Mouse (Mus musculus): ENCODE results near the gene Otub2. TPM values are rescaled to one million over a fixed set of nuclear protein-coding genes. Genes with fewer than 3 reads are reported as not detected.

Otub2 gene
- 347 TPM for polyA plus RNA-seq (2014; fragmentation: Illumina TruSeq; extraction: RNeasy Lipid Tissue Mini Kit (QIAGEN cat#74804); ENCODE audit: low read depth, low replicate concordance)

DNA sequence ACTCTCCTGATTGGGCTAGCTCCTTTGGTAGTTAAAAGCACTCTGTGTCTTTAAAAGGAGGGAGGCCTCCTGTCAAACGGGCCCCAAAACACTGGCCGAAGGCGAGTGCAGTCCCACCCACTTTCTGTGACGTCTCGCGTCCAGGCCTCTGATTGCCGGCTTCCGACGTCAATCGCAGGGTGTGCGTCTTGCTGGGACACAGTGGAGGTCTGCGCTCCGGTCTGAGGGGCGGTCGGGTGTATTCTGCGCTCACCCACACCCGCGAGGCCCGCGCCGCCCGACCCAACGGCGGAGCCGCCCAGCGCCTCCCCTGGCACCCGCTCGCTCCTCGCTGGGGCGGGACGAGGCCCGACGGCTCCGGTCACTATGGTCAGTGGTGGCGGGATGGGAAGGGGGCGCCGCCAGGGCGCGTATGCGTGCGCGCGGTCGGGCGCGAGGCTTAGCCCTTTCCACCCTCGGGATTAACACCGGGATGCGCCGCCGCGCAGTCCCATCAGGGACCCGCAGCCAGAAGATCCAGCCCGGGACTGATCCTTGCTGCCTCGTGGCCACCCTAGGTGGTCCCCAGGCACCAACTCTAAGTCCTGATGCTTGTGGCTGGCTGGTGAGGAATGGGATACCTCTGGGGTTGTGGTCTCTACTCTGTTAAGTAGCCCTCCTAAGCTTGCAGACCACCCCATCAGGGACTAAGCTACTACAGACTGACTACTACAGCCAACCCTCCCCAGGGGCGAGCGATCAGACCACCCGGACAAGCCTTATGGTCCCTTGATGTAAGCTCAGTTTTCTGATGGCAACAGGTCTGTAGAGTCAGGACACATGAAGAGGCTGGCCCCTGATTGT lies at the start of gene Otub2:
Gene Otub2 (plus strand): TSS at position 178 of the 843 bp plus-strand sequence.

DNA sequence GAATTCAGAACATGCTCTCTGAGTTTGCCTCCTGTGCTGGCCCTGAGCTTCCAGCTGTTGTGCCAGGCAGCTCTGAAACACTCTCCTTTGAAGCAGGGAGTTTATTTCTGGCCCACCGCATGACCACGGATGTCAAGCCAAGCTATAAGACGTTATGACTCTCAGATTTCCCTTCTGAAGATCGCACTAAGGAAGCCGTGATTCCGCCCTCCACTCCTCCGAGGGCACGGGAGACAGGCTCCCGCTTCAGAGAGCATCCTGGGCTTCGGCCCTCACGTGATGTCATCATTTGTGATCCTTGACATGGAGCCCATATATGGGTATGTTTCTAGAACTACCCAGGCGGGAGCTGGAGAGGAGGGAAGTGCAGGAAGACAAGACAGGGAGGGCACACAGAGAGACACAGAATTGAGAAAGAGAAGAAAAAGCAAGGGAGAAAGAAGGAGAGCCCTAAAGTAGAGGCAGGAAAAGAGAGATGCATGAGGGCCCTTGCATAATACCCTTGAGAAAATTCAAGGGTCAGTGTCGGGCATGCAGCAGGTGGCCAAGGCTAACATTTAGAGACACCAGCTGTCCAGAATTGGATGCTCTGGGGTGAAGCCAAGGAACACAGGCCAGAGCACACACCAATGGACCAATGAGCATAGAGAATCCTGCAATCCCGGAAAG lies 32.6 kb upstream of the Otub2 start, which contains the start of gene Asb2:
Gene Asb2 (minus strand): TSS at position 256 of the 669 bp plus-strand sequence.

DNA sequence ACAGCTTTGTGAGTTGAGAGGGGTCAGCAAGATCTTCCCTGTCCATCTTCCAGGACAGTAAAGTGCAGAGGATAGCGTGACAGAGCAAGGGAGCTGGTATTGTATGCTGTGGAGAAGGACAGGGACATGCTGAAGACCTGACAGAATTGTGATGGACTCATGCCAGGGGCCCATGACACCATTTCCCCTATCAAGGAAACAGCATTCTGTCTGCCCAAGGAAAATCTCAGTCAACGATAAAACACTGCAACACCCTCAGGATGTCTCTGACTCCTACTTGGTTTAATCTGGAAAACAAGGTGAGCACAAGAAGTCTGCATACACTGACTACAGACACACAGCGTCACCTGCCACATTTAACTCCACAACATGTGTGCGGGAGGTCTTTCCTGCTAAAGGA lies 19.2 kb downstream of the Otub2 start, which contains the start of gene 9330161L09Rik:
Gene 9330161L09Rik (minus strand): TSS at position 101 of the 400 bp plus-strand sequence.

GRCm38 (mm10) chr12:103425729-103426470 lies 37.4 kb downstream of the Otub2 start, which contains the start of gene Ddx24:
TSS of gene Ddx24 (minus strand) at chr12:103425830.

DNA sequence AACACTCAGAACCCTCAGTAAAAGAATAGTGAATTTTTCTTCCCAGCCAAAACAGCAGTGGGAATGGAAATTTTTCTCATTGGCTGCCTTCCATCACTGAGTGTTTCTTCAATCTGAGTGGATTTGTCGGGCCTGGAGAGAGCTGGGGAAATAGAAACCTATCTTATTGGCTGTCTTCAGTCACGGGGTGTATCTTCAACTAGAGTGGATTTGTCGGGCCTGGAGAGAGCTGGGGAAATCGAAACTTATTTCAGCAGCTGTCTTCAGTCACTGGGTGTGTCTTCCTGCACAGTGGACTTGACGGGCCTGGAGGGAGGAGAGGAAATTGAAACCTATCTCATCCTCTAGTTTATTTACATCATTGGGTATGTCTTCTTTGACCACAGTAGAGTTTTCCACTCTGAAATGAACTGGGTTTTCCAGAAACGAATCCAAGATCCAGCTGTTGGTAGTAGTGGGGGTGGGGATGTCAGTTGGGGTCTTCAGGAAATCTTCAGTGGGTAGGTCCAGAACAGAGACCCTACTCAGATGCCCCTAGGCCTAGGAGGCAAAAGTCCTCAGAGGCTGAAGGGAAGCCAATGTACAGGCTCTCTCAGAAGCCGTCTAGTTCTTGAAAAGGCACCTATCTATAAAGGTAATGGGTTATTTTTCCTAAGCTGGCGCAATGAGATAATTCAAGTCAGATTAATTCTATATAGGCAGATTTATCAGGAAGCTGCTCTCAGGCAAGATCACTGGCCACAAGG lies 45.7 kb downstream of the Otub2 start, which contains the start of gene Ifi27:
Gene Ifi27 (plus strand): TSS at position 226 of the 746 bp plus-strand sequence.

DNA sequence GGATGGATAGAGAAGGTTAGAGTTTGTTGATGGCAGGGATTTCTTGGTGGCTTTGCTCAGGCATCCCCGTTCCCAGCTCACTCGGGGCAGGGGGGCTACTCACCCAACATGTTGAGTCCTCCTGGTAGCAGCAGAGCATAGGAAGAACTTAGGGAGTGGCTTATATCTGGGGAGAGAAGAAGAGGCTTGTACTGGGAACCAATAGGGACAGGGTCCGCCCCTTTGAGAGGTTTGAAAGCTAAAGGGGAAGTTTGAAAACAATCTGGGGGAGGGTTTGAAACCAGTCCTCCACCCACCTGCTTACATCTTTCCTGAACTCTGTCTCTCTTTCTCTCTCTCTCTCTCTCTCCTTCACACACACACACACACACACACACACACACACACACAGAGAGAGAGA lies 55.0 kb downstream of the Otub2 start, which contains the start of gene Ifi27l2a:
Gene Ifi27l2a (minus strand): TSS at position 157 of the 400 bp plus-strand sequence.

Other genes with a start within 250 kb of the Otub2 start
- not detected for gene Prima1, start 146.5 kb upstream of the Otub2 start, polyA plus RNA-seq (2014; fragmentation: Illumina TruSeq; extraction: RNeasy Lipid Tissue Mini Kit (QIAGEN cat#74804); ENCODE audit: low read depth, low replicate concordance)
- 0.34 TPM for gene Fam181a, start 77.7 kb upstream of the Otub2 start, polyA plus RNA-seq (2014; fragmentation: Illumina TruSeq; extraction: RNeasy Lipid Tissue Mini Kit (QIAGEN cat#74804); ENCODE audit: low read depth, low replicate concordance)
- not detected for gene Asb2, start 32.7 kb upstream of the Otub2 start, polyA plus RNA-seq (2014; fragmentation: Illumina TruSeq; extraction: RNeasy Lipid Tissue Mini Kit (QIAGEN cat#74804); ENCODE audit: low read depth, low replicate concordance)
- not detected for gene 9330161L09Rik, start 19.1 kb downstream of the Otub2 start, polyA plus RNA-seq (2014; fragmentation: Illumina TruSeq; extraction: RNeasy Lipid Tissue Mini Kit (QIAGEN cat#74804); ENCODE audit: low read depth, low replicate concordance)
- gene Ddx24, start 37.1 kb downstream of the Otub2 start, polyA plus RNA-seq (2014; fragmentation: Illumina TruSeq; extraction: RNeasy Lipid Tissue Mini Kit (QIAGEN cat#74804); ENCODE audit: low read depth, low replicate concordance) = 48.6 TPM
- 15.2 TPM for gene Ifi27, start 45.5 kb downstream of the Otub2 start, polyA plus RNA-seq (2014; fragmentation: Illumina TruSeq; extraction: RNeasy Lipid Tissue Mini Kit (QIAGEN cat#74804); ENCODE audit: low read depth, low replicate concordance)
- gene Ifi27l2a, start 55.0 kb downstream of the Otub2 start, polyA plus RNA-seq (2014; fragmentation: Illumina TruSeq; extraction: RNeasy Lipid Tissue Mini Kit (QIAGEN cat#74804); ENCODE audit: low read depth, low replicate concordance) = not detected
- gene Ifi27l2b, start 68.5 kb downstream of the Otub2 start, polyA plus RNA-seq (2014; fragmentation: Illumina TruSeq; extraction: RNeasy Lipid Tissue Mini Kit (QIAGEN cat#74804); ENCODE audit: low read depth, low replicate concordance) = 0.20 TPM
- 103 TPM for gene Ppp4r4, start 143.6 kb downstream of the Otub2 start, polyA plus RNA-seq (2014; fragmentation: Illumina TruSeq; extraction: RNeasy Lipid Tissue Mini Kit (QIAGEN cat#74804); ENCODE audit: low read depth, low replicate concordance)
- not detected for gene Serpina10, start 242.8 kb downstream of the Otub2 start, polyA plus RNA-seq (2014; fragmentation: Illumina TruSeq; extraction: RNeasy Lipid Tissue Mini Kit (QIAGEN cat#74804); ENCODE audit: low read depth, low replicate concordance)